Mouse (Mus musculus) ES-Bruce4 (cell line): ENCODE results near the gene Aebp2.
"Not testable (repeated sequence)": the region's sequence is repeated elsewhere in the genome, so short reads cannot be mapped to it uniquely, and the experiment has no call there.

ENCODE experiments used
- CTCF ChIP-seq: IDR thresholded peaks from one replicate; pipeline ENCODE4 v1.8.1; 2011; ENCODE audit warnings: low read depth, low read length
- EP300 ChIP-seq: IDR thresholded peaks from 2 replicates; pipeline ENCODE4 v1.6.1; 2011; ENCODE audit warnings: low read depth, low read length; ENCODE audit not compliant: insufficient read depth
- POLR2A ChIP-seq: IDR thresholded peaks from one replicate; pipeline ENCODE4 v1.8.1; 2011; ENCODE audit warnings: low read length; ENCODE audit not compliant: insufficient read depth

DNA sequence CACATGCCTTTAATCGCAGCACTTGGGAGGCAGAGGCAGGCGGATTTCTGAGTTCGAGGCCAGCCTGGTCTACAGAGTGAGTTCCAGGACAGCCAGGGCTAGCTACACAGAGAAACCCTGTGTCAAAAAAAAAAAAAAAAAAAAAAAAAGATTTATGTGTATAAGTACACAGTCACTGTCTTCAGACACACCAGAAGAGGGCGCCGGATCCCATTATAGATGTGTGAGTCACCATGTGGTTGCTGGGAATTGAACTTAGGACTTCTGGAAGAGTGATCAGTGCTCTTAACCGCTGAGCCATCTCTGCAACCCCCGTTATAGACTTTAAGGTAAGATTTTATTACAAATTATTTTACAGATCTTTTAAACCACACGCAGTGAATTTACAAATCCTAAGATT lies 21.8 kb upstream of the Aebp2 start:
- not testable (repeated sequence) for TF ChIP-seq EP300, CTCF, POLR2A
